Mouse (Mus musculus) cerebellum, adult 2 months (tissue): ENCODE data around the gene Tns4. TPM values are rescaled to one million over a fixed set of nuclear protein-coding genes. Genes with fewer than 3 reads are reported as not detected.

Experiments used
- DNase-seq, 2 experiments: peaks; one replicate each; pipeline ENCODE4 v3.0.0; 2021
- H3K27ac ChIP-seq: fragments of 200-500 bp; 2 replicates; pipeline ENCODE4 v1.5.1; 2012; ENCODE audit warnings: low read length, control low read depth, inconsistent platforms; ENCODE audit not compliant: insufficient read depth
- H3K27me3 ChIP-seq: fragments of 200-500 bp; 2 replicates; pipeline ENCODE4 v1.6.1; 2012; ENCODE audit warnings: inconsistent platforms, mild to moderate bottlenecking, low read length, moderate library complexity; ENCODE audit not compliant: control insufficient read depth, insufficient read depth
- H3K4me1 ChIP-seq: fragments of 200-500 bp; 2 replicates; pipeline ENCODE4 v1.6.1; 2011; ENCODE audit warnings: low read length; ENCODE audit not compliant: control insufficient read depth, insufficient read depth
- H3K4me3 ChIP-seq: fragments of 200-500 bp; replicated peaks from 2 replicates; pipeline ENCODE3; 2011; ENCODE audit warnings: mild to moderate bottlenecking, low read depth, low read length, control low read depth; ENCODE audit not compliant: insufficient read depth
- CTCF ChIP-seq: fragments of 200-500 bp; IDR thresholded peaks from 2 replicates; pipeline ENCODE4 v1.5.1; 2011; ENCODE audit warnings: low read depth, mild to moderate bottlenecking, control low read depth, low read length, moderate library complexity, borderline replicate concordance; ENCODE audit not compliant: insufficient read depth
- POLR2A ChIP-seq: fragments of 200-500 bp; IDR thresholded peaks from 2 replicates; pipeline ENCODE4 v1.6.1; 2011; ENCODE audit warnings: low read length, control low read depth, borderline replicate concordance; ENCODE audit not compliant: insufficient read depth
- WGBS: fragments of 180-500 bp; shearing (Covaris S2); methylation state at CpG from one replicate; pipeline ENCODE4 v1.1.7; 2018; 5-methylcytosine and 5-hydroxymethylcytosine counted together
- polyA plus RNA-seq: library from polyadenylated mRNA; depleted of rRNA; stranded (reverse); fragments of >200 nt; gene quantifications from 2 replicates; pipeline ENCODE4 v1.2.3, GENCODE M21; 2012

Tns4 gene
- polyA plus RNA-seq, 1 experiment, result 0.18 TPM

- Histone ChIP-seq H3K27ac (no peak overlapping the region), H3K4me1 (no peaks in the 10 kb centered on the region), H3K4me3 (no peak overlapping the region), H3K27me3 (no peaks in the 10 kb centered on the region)
- no peak for DNase-seq
- TF ChIP-seq CTCF, result no peak
- 84% methylated on average over 7 of the region's 7 CpGs for WGBS
Observed at GRCm38 (mm10) chr11:99093740-99094139, 4.6 kb upstream of the Tns4 start.

GRCm38 (mm10) chr11:99091666-99092065 is 2.6 kb upstream of the Tns4 start:
- no peak for DNase-seq
- no peak overlapping the region for H3K27ac ChIP-seq
- 75% methylated on average over 2 of the region's 2 CpGs for WGBS
- no peaks in the 10 kb centered on the region for H3K4me1 ChIP-seq
- no peaks in the 10 kb centered on the region for H3K27me3 ChIP-seq
- TF ChIP-seq POLR2A (no peak), CTCF (no peak)
- no peak overlapping the region for H3K4me3 ChIP-seq

- 88% methylated on average over 8 of the region's 8 CpGs for WGBS
- H3K27ac ChIP-seq, result no peak overlapping the region
- no peak overlapping the region for H3K4me3 ChIP-seq
- no peak for TF ChIP-seq POLR2A
- no peak for TF ChIP-seq CTCF
- no peaks in the 10 kb centered on the region for H3K27me3 ChIP-seq
- H3K4me1 ChIP-seq, result no peaks in the 10 kb centered on the region
- DNase-seq, result no peak
Observed at GRCm38 (mm10) chr11:99090391-99090790, 1.3 kb upstream of the Tns4 start.

- Histone ChIP-seq H3K27ac (no peak overlapping the region), H3K4me3 (no peak overlapping the region), H3K27me3 (no peaks in the 10 kb centered on the region), H3K4me1 (no peaks in the 10 kb centered on the region)
- DNase-seq, result no peak
- 71% methylated on average over 2 of the region's 2 CpGs for WGBS
- TF ChIP-seq POLR2A (no peak), CTCF (no peak)
Observed at GRCm38 (mm10) chr11:99088486-99088885, 620 bp downstream of the Tns4 start.

GRCm38 (mm10) chr11:99084366-99084765 is 4.7 kb downstream of the Tns4 start:
- Histone ChIP-seq H3K27me3 (no peaks in the 10 kb centered on the region), H3K4me3 (no peak overlapping the region)
- no peak for TF ChIP-seq POLR2A
- TF ChIP-seq CTCF, result no peak

GRCm38 (mm10) chr11:99083516-99083915 is 5.6 kb downstream of the Tns4 start:
- no peak for DNase-seq
- TF ChIP-seq POLR2A (no peak), CTCF (no peak)
- no peak overlapping the region for H3K4me3 ChIP-seq
- no peaks in the 10 kb centered on the region for H3K27me3 ChIP-seq
- H3K4me1 ChIP-seq, result no peaks in the 10 kb centered on the region
- H3K27ac ChIP-seq, result no peak overlapping the region
- 41% methylated on average over 8 of the region's 8 CpGs for WGBS

More at GRCm38 (mm10) chr11:99084366-99084765, 4.7 kb downstream of the Tns4 start:
- Histone ChIP-seq H3K27ac (no peak overlapping the region), H3K4me1 (no peaks in the 10 kb centered on the region)
- WGBS, result 85% methylated on average over 9 of the region's 9 CpGs
- DNase-seq, result no peak

GRCm38 (mm10) chr11:99082098-99082497 is 7.0 kb downstream of the Tns4 start:
- Histone ChIP-seq H3K27ac (no peak overlapping the region), H3K4me1 (no peaks in the 10 kb centered on the region), H3K4me3 (no peak overlapping the region), H3K27me3 (no peaks in the 10 kb centered on the region)
- WGBS, result 39% methylated on average over 8 of the region's 8 CpGs
- no peak for DNase-seq
- TF ChIP-seq CTCF (no peak), POLR2A (no peak)

- no peak for DNase-seq
- H3K4me3 ChIP-seq, result no peak overlapping the region
- WGBS, result 86% methylated on average over 3 of the region's 3 CpGs
Observed at GRCm38 (mm10) chr11:99081566-99081965, 7.5 kb downstream of the Tns4 start.

More at GRCm38 (mm10) chr11:99081566-99081965, 7.5 kb downstream of the Tns4 start:
- H3K4me1 ChIP-seq, result no peaks in the 10 kb centered on the region
- no peak for TF ChIP-seq POLR2A
- no peak for TF ChIP-seq CTCF
- H3K27me3 ChIP-seq, result no peaks in the 10 kb centered on the region
- H3K27ac ChIP-seq, result no peak overlapping the region
